Mouse (Mus musculus) embryonic facial prominence, embryonic 10.5 days (tissue): ENCODE data around the gene Zbtb38. TPM values are rescaled to one million over a fixed set of nuclear protein-coding genes. Genes with fewer than 3 reads are reported as not detected.

Source experiments
- DNase-seq: peaks from one replicate; pipeline ENCODE4 v3.0.0-alpha.2; 2017; ENCODE audit warnings: low spot score
- H3K27ac ChIP-seq: fragments of 300-500 bp; sonication (generic); replicated peaks from 2 replicates; pipeline ENCODE4 v1.5.1; 2016; ENCODE audit warnings: mild to moderate bottlenecking
- H3K27me3 ChIP-seq: fragments of 300-500 bp; sonication (generic); replicated peaks from 2 replicates; pipeline ENCODE4 v1.6.1; 2016; ENCODE audit warnings: low read depth, mild to moderate bottlenecking; ENCODE audit not compliant: poor library complexity, severe bottlenecking
- H3K36me3 ChIP-seq: fragments of 300-500 bp; sonication (generic); replicated peaks from 2 replicates; pipeline ENCODE4 v1.6.1; 2016; ENCODE audit warnings: mild to moderate bottlenecking, moderate library complexity
- H3K4me1 ChIP-seq: fragments of 300-500 bp; sonication (generic); 2 replicates; pipeline ENCODE4 v1.6.1; 2016
- H3K4me3 ChIP-seq: fragments of 300-500 bp; sonication (generic); 2 replicates; pipeline ENCODE4 v1.5.1; 2016; ENCODE audit warnings: mild to moderate bottlenecking, moderate library complexity
- H3K9me3 ChIP-seq: fragments of 300-500 bp; sonication (generic); 2 replicates; pipeline ENCODE4 v1.6.1; 2016; ENCODE audit warnings: mild to moderate bottlenecking
- WGBS: fragments of 180-500 bp; shearing (Covaris S2); methylation state at CpG from one replicate; pipeline ENCODE4 v1.1.7; 2016; 5-methylcytosine and 5-hydroxymethylcytosine counted together
- polyA plus RNA-seq: library from polyadenylated mRNA; unstranded; fragments of >200 nt; fragmentation: Nextera tagmentation; extraction: Ambion mirVana; gene quantifications from 2 replicates; pipeline ENCODE4 v1.2.1, GENCODE M21; 2016

Gene Zbtb38
- polyA plus RNA-seq, 1 experiment from 2014 or later, result 8.6 TPM

DNA sequence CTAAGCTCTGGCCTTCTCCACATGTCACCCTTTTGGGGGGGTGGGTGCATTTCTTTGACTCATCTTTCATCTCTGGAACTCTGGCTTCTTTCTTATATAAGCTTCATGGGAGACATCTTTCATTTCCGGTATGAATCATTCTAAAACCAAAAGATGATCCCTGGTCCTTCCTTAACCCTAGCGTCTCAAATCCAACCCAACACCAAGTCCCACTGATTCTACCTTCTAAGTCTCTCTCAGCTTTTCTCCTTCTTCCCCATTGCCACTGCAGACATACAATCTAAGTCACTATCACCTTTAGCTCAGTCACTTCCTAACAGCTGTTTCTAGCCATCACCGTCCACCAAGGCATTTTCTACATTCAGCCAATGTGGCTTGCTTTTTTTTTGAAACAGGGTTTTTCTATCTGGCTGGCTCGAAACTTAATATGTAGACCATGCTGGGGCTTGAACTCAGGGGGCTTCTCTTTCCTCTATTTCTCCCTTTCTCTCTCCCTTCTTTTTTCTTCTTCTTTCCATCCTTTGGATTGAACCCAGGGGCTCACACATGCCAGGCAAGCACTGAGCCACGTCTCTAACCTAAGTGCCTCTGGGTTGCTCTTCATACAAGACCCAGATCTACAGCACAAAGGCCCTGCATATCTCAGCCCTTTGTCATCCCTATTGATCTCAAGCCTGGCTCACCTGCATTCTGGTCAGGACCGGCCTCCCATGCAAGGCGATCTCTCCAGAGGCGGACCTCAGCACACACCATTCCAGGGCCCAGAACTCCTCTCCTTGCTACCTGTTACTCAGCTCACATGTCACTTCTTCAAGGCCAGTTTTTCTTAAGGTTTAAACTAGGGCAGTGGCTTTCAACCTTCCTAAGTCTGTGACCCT, 76.6 kb downstream of the Zbtb38 start:
- no peak overlapping the region for H3K27ac ChIP-seq
- H3K27me3 ChIP-seq, result no peaks in the 10 kb centered on the region
- H3K4me3 ChIP-seq, result no peak overlapping the region
- DNase-seq, result no peak
- no peaks in the 10 kb centered on the region for H3K4me1 ChIP-seq
- no peaks in the 10 kb centered on the region for H3K36me3 ChIP-seq
- H3K9me3 ChIP-seq, result no peaks in the 10 kb centered on the region
- 83% methylated on average over 8 of the region's 8 CpGs for WGBS

DNA sequence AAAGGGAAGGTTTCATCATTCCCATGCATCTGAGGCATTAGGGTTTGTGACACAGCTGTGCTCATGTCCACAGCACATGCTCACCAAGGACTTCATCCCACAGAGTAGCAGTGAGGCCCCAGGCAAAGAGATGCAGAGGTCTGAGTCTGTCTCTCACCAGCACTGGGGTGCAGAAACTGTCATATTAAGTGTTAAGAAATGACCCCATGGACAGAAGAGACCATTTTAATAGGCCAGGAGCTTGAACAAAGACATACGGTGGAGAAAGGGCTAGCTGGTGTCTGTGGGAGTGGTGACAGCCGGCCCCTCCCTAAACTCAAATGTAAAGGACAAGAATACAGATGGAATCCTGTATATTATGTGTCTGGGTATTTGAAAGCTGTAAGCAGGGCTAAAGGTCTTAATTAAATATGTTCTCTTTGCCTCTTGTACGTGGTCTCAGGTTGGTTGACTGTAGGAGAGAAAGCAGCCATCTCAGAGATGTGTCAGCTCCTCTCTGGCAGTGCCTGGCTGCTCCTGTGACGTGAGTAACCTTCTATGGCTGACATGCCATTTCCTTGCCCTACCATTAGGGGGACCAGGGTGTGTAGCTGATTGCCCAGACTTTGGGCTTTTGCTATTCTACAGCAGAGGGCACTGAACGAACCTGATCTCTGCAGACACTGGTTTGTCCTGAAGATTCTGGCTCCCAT, 77.4 kb downstream of the Zbtb38 start:
- peak; percentile 53 for DNase-seq
- no peaks in the 10 kb centered on the region for H3K4me1 ChIP-seq
- no peaks in the 10 kb centered on the region for H3K36me3 ChIP-seq
- no peak overlapping the region for H3K27ac ChIP-seq
- no peak overlapping the region for H3K4me3 ChIP-seq
- no peaks in the 10 kb centered on the region for H3K27me3 ChIP-seq
- H3K9me3 ChIP-seq, result no peaks in the 10 kb centered on the region
- whole genome bisulfite sequencing, result 44% methylated on average over 5 of the region's 5 CpGs

DNA sequence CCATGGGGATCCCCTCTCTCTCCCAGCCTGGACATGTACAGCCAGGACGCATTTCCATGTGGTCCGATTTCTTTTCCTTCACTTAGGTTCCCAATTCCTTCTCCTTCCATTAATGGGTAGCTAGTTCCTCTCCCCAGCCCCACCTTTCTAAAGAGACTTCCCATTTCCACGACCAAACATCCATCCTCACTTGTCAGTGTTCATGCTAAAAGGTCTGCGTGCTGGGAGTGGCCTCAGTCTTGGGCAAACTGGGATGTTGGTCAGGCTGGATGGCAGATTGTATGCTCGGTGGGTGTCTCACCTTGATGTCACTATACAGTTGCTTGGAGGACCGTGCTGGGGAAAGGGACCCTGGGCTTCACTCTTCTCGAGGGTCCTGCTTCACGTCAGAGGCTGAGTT, 78.3 kb downstream of the Zbtb38 start:
- Histone ChIP-seq H3K9me3 (no peaks in the 10 kb centered on the region), H3K36me3 (no peaks in the 10 kb centered on the region), H3K27ac (no peak overlapping the region), H3K4me1 (peaks cover 4% of the 10 kb centered on the region; the same call in 1 of the 2 replicates), H3K4me3 (no peak overlapping the region), H3K27me3 (no peaks in the 10 kb centered on the region)
- DNase-seq, result no peak
- WGBS, result 88% methylated on average over 8 of the region's 8 CpGs

DNA sequence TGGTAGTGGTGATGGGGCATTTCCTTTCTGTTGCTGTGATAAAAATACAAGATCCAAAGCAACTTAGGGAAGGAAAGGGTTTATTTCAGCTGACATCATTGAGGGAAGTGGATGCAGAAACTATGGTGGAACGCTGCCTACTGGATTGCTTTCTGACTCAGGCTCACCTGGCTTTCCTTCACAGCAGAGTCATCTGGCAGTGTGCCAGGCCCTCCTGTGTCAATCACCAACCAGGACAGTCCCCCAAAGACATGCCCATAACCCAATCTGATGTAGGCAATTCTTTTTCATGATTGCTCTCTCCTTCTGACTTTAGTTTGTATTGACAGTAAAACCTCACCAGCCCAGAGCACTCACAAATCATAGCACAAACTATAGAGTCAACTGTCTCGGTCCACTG, 80.2 kb downstream of the Zbtb38 start:
- no peaks in the 10 kb centered on the region for H3K27me3 ChIP-seq
- H3K9me3 ChIP-seq, result no peaks in the 10 kb centered on the region
- DNase-seq, result no peak
- no peak overlapping the region for H3K4me3 ChIP-seq
- H3K36me3 ChIP-seq, result no peaks in the 10 kb centered on the region
- no peak overlapping the region for H3K27ac ChIP-seq
- peaks cover 4% of the 10 kb centered on the region; the same call in 1 of the 2 replicates for H3K4me1 ChIP-seq
- WGBS, result 91% methylated on average over 2 of the region's 2 CpGs

DNA sequence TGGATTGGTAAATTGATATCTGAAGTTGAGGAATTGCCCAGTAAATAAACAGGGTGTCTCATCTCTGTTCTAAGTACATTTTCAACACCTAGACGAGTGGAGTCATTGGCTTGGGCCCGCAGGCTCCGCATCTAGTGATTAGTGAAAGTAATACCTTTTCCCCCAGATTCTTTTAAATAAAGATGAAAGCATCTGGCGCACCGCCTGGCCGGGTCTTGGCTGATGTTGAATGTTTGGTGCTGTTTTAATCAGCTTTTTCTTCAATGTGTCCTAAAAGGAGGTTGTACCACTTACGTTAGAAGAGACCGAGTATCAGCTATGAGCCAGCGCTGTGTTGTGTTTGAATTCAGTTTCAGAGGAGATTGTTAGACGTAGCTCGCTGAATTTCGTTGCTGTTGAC, 81.4 kb downstream of the Zbtb38 start:
- Histone ChIP-seq H3K27ac (no peak overlapping the region), H3K9me3 (no peaks in the 10 kb centered on the region)
- WGBS, result 93% methylated on average over 12 of the region's 12 CpGs

DNA sequence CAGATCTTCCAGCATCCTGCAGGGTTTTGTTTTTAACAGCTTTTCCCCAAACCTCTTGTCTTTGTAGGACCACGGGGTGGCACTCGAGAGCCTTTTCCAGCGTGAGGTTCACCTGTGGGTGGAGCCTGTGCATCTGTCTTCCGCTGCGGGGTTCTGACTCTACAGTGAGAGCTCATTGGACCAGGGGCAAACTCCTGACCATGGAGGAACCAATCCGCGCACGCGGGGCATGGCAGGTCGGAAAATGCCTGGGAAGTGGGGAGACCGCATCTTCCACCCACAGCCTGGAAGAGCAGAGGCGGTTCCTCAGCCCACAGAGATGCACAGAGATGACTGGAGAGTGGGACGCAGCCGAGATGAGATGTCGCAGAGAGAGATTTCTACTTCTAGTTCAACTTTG, 82.8 kb downstream of the Zbtb38 start:
- H3K9me3 ChIP-seq, result no peaks in the 10 kb centered on the region
- peak overlapping the region; percentile 84 for H3K27ac ChIP-seq
- H3K4me1 ChIP-seq, result peaks cover 4% of the 10 kb centered on the region; the same call in 1 of the 2 replicates
- H3K36me3 ChIP-seq, result no peaks in the 10 kb centered on the region
- 2% methylated on average over 15 of the region's 15 CpGs for WGBS
- peak; percentile 96 for DNase-seq
- H3K4me3 ChIP-seq, result peak overlapping the region; percentile 52
- no peaks in the 10 kb centered on the region for H3K27me3 ChIP-seq

More for the DNA sequence above, 81.4 kb downstream of the Zbtb38 start:
- DNase-seq, result no peak
- H3K4me1 ChIP-seq, result peaks cover 4% of the 10 kb centered on the region; the same call in 1 of the 2 replicates
- H3K4me3 ChIP-seq, result no peak overlapping the region
- H3K27me3 ChIP-seq, result no peaks in the 10 kb centered on the region
- no peaks in the 10 kb centered on the region for H3K36me3 ChIP-seq

DNA sequence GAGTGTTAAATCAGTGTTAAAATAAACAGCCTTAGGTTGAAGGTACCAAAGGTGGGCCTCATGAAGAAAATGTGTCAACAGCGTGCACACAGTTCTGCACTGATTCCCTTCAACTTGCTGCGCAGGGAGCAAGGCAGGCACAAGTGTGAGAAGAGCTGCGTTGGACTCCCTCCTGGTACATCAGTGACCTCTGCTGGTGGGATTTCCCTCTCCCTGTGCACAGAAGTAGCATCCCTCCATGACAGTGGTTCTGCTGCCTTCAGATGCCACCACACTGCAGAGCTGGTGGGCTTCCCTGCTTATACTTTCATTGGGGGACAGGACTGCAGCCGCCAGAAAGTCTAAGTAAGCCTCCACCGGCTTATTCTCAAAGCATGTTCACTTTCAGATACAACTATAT, 84.0 kb downstream of the Zbtb38 start:
- Histone ChIP-seq H3K4me3 (no peak overlapping the region), H3K4me1 (peaks cover 4% of the 10 kb centered on the region; the same call in 1 of the 2 replicates), H3K9me3 (no peaks in the 10 kb centered on the region), H3K27ac (no peak overlapping the region), H3K27me3 (no peaks in the 10 kb centered on the region), H3K36me3 (no peaks in the 10 kb centered on the region)
- 57% methylated on average over 5 of the region's 5 CpGs for WGBS
- DNase-seq, result peak; percentile 57

DNA sequence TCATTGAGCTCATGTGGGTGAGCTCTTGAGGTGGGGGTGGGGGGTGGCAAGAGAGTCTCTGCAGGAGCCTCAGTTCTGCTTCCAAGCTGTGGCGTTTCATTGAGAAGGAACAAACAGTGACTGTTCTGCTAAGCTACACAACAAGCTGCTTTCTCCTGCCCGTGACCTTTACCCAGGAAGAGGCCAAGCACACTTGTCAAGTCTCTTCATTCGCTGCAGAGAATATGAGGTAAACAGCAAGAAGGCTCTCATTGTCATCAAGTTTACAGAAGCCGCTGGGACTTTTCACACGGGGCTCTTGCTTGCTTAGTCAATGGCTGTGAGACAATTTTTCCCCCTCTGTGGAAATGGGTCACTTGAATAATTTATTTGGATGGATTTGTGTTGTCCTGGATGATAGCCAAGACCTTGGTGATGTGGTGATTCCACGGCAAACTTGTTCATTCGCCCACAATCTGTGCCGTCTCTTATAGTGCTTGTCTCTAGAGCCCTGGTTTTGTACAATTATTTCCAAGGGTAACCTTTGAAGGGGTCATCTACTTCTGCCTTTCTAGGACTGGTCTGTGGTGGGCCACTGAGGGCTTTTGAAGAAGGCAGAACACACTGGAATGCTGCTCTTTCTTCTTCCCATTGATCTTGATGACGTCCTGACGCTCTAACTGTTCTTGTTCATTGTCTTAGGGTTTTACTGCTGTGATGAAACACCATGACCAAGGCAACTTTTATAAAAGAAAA, 92.0 kb downstream of the Zbtb38 start:
- Histone ChIP-seq H3K4me1 (peaks cover 6% of the 10 kb centered on the region), H3K36me3 (no peaks in the 10 kb centered on the region), H3K4me3 (no peak overlapping the region), H3K27ac (no peak overlapping the region), H3K9me3 (no peaks in the 10 kb centered on the region), H3K27me3 (no peaks in the 10 kb centered on the region)
- DNase-seq, result peak; percentile 20
- WGBS, result 58% methylated on average over 10 of the region's 10 CpGs

DNA sequence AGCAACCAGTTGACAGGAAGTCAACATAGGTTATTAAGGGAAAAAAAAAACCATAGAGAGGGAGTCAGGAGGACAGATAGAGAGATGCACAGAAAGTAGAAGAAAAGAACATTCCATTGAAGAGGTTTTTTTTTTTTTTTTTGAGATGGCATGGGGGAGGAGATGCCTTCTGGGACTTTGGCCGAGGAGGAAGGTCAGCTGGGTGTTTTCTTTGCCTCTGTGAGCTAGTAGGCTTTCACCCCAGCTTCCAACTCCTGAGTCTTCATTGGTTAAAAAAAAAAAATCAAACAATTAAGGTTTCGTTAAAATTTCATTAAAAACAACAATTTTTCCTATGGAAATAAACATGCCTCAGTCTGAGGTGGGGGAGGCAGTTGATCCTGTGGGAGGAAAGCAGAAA, 92.8 kb downstream of the Zbtb38 start:
- Histone ChIP-seq H3K9me3 (no peaks in the 10 kb centered on the region), H3K27me3 (no peaks in the 10 kb centered on the region), H3K4me3 (no peak overlapping the region), H3K27ac (no peak overlapping the region), H3K36me3 (no peaks in the 10 kb centered on the region), H3K4me1 (peaks cover 6% of the 10 kb centered on the region)
- WGBS, result 66% methylated on average over 2 of the region's 2 CpGs
- no peak for DNase-seq

DNA sequence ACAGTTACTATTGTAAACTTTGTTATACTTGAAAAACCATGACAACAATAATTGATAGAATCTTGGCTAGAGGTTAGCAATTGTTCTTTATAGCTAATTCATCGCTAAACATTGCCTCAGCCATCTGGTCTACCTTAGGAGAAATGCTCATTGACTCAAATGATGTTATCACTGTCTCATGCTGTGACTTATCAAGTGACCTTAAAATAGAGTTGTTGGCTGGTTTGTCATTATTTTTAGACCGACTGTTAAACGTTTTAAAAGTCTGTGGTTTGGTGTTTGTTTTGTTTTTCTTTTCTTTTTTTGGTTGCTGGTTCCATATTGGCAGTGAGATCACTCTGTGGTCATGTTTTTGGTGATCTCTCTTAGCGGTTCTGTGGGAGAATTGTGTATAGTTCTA, 99.1 kb downstream of the Zbtb38 start:
- H3K27me3 ChIP-seq, result no peaks in the 10 kb centered on the region; the same call in 1 of the 2 replicates
- 76% methylated on average over 4 of the region's 4 CpGs for WGBS
- H3K36me3 ChIP-seq, result no peaks in the 10 kb centered on the region
- no peaks in the 10 kb centered on the region for H3K9me3 ChIP-seq
- no peak for DNase-seq
- no peak overlapping the region for H3K4me3 ChIP-seq
- no peak overlapping the region for H3K27ac ChIP-seq
- no peaks in the 10 kb centered on the region for H3K4me1 ChIP-seq

DNA sequence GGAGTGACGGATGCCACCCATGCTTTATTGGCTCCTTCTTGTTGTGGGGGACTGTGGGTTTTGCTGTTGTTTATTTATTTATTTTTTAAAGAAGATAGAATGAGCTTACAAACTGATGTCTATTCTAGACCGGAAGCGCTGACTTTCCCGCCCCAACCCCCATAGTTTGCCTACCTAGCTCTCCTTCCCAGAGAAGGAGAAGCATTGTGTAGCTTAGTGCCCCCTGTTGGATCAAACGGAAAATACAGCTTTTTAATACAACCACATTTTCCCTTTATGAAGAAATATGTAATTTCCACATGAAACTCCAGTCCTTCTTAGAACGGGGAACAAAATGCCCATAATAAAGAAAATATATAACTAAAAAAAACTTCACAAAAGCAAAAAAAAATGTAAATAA, 99.9 kb downstream of the Zbtb38 start:
- no peaks in the 10 kb centered on the region for H3K9me3 ChIP-seq
- DNase-seq, result no peak
- H3K27ac ChIP-seq, result no peak overlapping the region
- no peaks in the 10 kb centered on the region for H3K36me3 ChIP-seq
- 59% methylated on average over 6 of the region's 6 CpGs for WGBS
- H3K4me3 ChIP-seq, result no peak overlapping the region
- no peaks in the 10 kb centered on the region; the same call in 1 of the 2 replicates for H3K27me3 ChIP-seq
- H3K4me1 ChIP-seq, result no peaks in the 10 kb centered on the region

DNA sequence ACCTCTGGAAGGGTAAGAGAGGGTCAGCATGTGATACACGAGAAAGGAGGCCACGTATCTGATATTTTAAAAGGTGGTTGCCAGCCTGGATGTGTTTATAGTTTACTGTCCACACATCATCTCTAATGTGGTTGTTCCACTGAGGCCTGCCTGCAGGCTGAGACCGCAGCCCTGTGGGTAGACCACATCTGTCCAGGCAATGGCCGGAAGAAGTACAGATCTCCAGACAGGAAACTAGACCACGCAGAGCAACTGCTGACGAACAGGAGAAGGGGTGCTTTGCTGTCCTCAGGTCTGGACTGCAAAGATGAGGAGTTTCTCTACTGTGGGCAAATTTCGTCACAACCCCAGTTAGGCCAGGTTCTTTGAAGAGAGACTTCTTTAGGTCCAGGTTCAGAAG, 101.8 kb downstream of the Zbtb38 start:
- 80% methylated on average over 7 of the region's 7 CpGs for WGBS
- no peak overlapping the region for H3K4me3 ChIP-seq
- H3K27ac ChIP-seq, result no peak overlapping the region
- H3K36me3 ChIP-seq, result no peaks in the 10 kb centered on the region
- H3K4me1 ChIP-seq, result no peaks in the 10 kb centered on the region
- no peaks in the 10 kb centered on the region for H3K9me3 ChIP-seq
- H3K27me3 ChIP-seq, result no peaks in the 10 kb centered on the region; the same call in 1 of the 2 replicates
- no peak for DNase-seq
